Mouse (Mus musculus): ENCODE measurements at regions not wholly inside any gene's neighbourhood (a gene's known extent, or its start where the extent isn't known, plus 50 kb on each side); places are given as distances from the start of the nearest gene placed in this dataset.

DNA sequence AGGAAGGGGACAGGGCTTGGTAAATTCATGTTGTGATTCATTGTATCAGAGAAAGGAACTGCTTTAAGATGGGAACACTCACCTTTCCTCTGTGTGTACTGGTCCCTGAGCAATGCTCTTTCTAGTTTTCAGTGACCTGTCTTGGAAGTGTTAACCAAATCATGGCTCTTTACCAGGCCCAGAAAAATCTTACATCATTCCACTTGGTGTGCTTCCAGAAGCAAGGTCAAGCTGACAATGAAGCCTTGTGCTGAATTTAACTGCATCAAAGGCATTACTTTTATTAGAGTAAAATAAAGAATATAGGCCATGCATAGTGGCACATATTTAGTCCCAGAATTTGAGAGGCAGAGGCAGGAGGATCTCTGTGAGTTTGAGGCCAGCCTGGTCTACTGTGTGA, 75.4 kb upstream of the Hmgn3 start:
- no peak for TF ChIP-seq GATA1 (IDR thresholded peaks at IDR 0.05; ENCODE audit: low read length)
- no peak for TF ChIP-seq TAL1 (IDR thresholded peaks at IDR 0.05; ENCODE audit: low read length)
